Mouse (Mus musculus): ENCODE measurements around the gene Ston1. TPM values are rescaled to one million over a fixed set of nuclear protein-coding genes. Genes with fewer than 3 reads are reported as not detected.

Gene Ston1
- polyA plus RNA-seq, 1 experiment from 2014 or later = 1.8 TPM

- Histone ChIP-seq H3K9me3 (ENCODE audit: control insufficient read depth, low read length) (no peaks in the 10 kb centered on the region), H3K4me1 (ENCODE audit: control insufficient read depth, insufficient read depth, low read length) (0 out of 2 replicates have a peak, but pooled peaks cover 5% of the 10 kb centered on the region), H3K4me3 (ENCODE audit: low read depth, low read length) (peak overlapping the region; percentile 46), H3K27me3 (ENCODE audit: control insufficient read depth, insufficient read depth, low read length) (no peaks in the 10 kb centered on the region), H3K27ac (ENCODE audit: low read depth, low read length) (no peak overlapping the region), H3K4me2 (ENCODE audit: low read depth, low read length) (peak overlapping the region; percentile 90), H3K36me3 (ENCODE audit: control insufficient read depth, insufficient read depth, low read length) (no peaks in the 10 kb centered on the region), H3K9ac (replicated peaks; ENCODE audit: low read depth, low read length) (peak overlapping the region; percentile 48)
- WGBS = 7% methylated on average over 5 of the region's 5 CpGs
- ATAC-seq (ENCODE audit: low read depth) = no peak
Observed at GRCm38 (mm10) chr17:88598056-88598420, 554 bp downstream of the Ston1 start.

GRCm38 (mm10) chr17:88598570-88599368, 1.3 kb downstream of the Ston1 start:
- peak overlapping the region; percentile 90; the same call in 1 of the 2 replicates for H3K4me2 ChIP-seq (ENCODE audit: low read depth, low read length)
- no peaks in the 10 kb centered on the region for H3K9me3 ChIP-seq (ENCODE audit: control insufficient read depth, low read length)
- H3K4me3 ChIP-seq (ENCODE audit: low read depth, low read length) = no peak overlapping the region
- H3K36me3 ChIP-seq (ENCODE audit: control insufficient read depth, insufficient read depth, low read length) = no peaks in the 10 kb centered on the region
- ATAC-seq (ENCODE audit: low read depth) = no peak
- H3K27ac ChIP-seq (ENCODE audit: low read depth, low read length) = 0 out of 2 replicates have a peak overlapping the region, but pooled peaks have one; percentile 4
- peak overlapping the region; percentile 8; the same call in 1 of the 2 replicates for H3K9ac ChIP-seq (replicated peaks; ENCODE audit: low read depth, low read length)
- 11% methylated on average over 14 of the region's 14 CpGs for WGBS
- no peaks in the 10 kb centered on the region for H3K27me3 ChIP-seq (ENCODE audit: control insufficient read depth, insufficient read depth, low read length)
- H3K4me1 ChIP-seq (ENCODE audit: control insufficient read depth, insufficient read depth, low read length) = 0 out of 2 replicates have a peak, but pooled peaks cover 5% of the 10 kb centered on the region

- Histone ChIP-seq H3K27ac (ENCODE audit: low read depth, low read length) (no peak overlapping the region), H3K27me3 (ENCODE audit: control insufficient read depth, insufficient read depth, low read length) (no peaks in the 10 kb centered on the region), H3K4me1 (ENCODE audit: control insufficient read depth, insufficient read depth, low read length) (0 out of 2 replicates have a peak, but pooled peaks cover 5% of the 10 kb centered on the region), H3K9me3 (ENCODE audit: control insufficient read depth, low read length) (no peaks in the 10 kb centered on the region), H3K4me2 (ENCODE audit: low read depth, low read length) (no peak overlapping the region), H3K4me3 (ENCODE audit: low read depth, low read length) (no peak overlapping the region), H3K36me3 (ENCODE audit: control insufficient read depth, insufficient read depth, low read length) (no peaks in the 10 kb centered on the region), H3K9ac (replicated peaks; ENCODE audit: low read depth, low read length) (no peak overlapping the region)
- 88% methylated on average over 8 of the region's 8 CpGs for WGBS
- ATAC-seq (ENCODE audit: low read depth) = no peak
Observed at GRCm38 (mm10) chr17:88600492-88601026, 3.1 kb downstream of the Ston1 start.

- no peak overlapping the region for H3K9ac ChIP-seq (replicated peaks; ENCODE audit: low read depth, low read length)
- no peak overlapping the region for H3K27ac ChIP-seq (ENCODE audit: low read depth, low read length)
- 0 out of 2 replicates have a peak, but pooled peaks cover 2% of the 10 kb centered on the region for H3K4me1 ChIP-seq (ENCODE audit: control insufficient read depth, insufficient read depth, low read length)
- WGBS = 89% methylated on average over 11 of the region's 11 CpGs
- H3K4me2 ChIP-seq (ENCODE audit: low read depth, low read length) = no peak overlapping the region
- H3K4me3 ChIP-seq (ENCODE audit: low read depth, low read length) = no peak overlapping the region
- H3K27me3 ChIP-seq (ENCODE audit: control insufficient read depth, insufficient read depth, low read length) = no peaks in the 10 kb centered on the region
- H3K9me3 ChIP-seq (ENCODE audit: control insufficient read depth, low read length) = no peaks in the 10 kb centered on the region
- no peak for ATAC-seq (ENCODE audit: low read depth)
- no peaks in the 10 kb centered on the region for H3K36me3 ChIP-seq (ENCODE audit: control insufficient read depth, insufficient read depth, low read length)
Observed at GRCm38 (mm10) chr17:88603943-88604342, 6.5 kb downstream of the Ston1 start.

GRCm38 (mm10) chr17:88606056-88606455, 8.6 kb downstream of the Ston1 start:
- Histone ChIP-seq H3K4me1 (ENCODE audit: control insufficient read depth, insufficient read depth, low read length) (no peaks in the 10 kb centered on the region), H3K9me3 (ENCODE audit: control insufficient read depth, low read length) (no peaks in the 10 kb centered on the region), H3K4me3 (ENCODE audit: low read depth, low read length) (no peak overlapping the region), H3K4me2 (ENCODE audit: low read depth, low read length) (no peak overlapping the region), H3K27me3 (ENCODE audit: control insufficient read depth, insufficient read depth, low read length) (no peaks in the 10 kb centered on the region), H3K27ac (ENCODE audit: low read depth, low read length) (no peak overlapping the region), H3K9ac (replicated peaks; ENCODE audit: low read depth, low read length) (no peak overlapping the region), H3K36me3 (ENCODE audit: control insufficient read depth, insufficient read depth, low read length) (no peaks in the 10 kb centered on the region)
- ATAC-seq (ENCODE audit: low read depth) = no peak
- WGBS = 54% methylated on average over 2 of the region's 2 CpGs

GRCm38 (mm10) chr17:88609361-88609760, 11.9 kb downstream of the Ston1 start:
- Histone ChIP-seq H3K9ac (replicated peaks; ENCODE audit: low read depth, low read length) (no peak overlapping the region), H3K4me2 (ENCODE audit: low read depth, low read length) (no peak overlapping the region), H3K4me3 (ENCODE audit: low read depth, low read length) (no peak overlapping the region), H3K36me3 (ENCODE audit: control insufficient read depth, insufficient read depth, low read length) (no peaks in the 10 kb centered on the region), H3K4me1 (ENCODE audit: control insufficient read depth, insufficient read depth, low read length) (no peaks in the 10 kb centered on the region), H3K9me3 (ENCODE audit: control insufficient read depth, low read length) (no peaks in the 10 kb centered on the region), H3K27ac (ENCODE audit: low read depth, low read length) (no peak overlapping the region), H3K27me3 (ENCODE audit: control insufficient read depth, insufficient read depth, low read length) (no peaks in the 10 kb centered on the region)
- 67% methylated on average over 15 of the region's 15 CpGs for WGBS
- ATAC-seq (ENCODE audit: low read depth) = no peak

- Histone ChIP-seq H3K9ac (replicated peaks; ENCODE audit: low read depth, low read length) (no peak overlapping the region), H3K27me3 (ENCODE audit: control insufficient read depth, insufficient read depth, low read length) (no peaks in the 10 kb centered on the region), H3K4me3 (ENCODE audit: low read depth, low read length) (no peak overlapping the region), H3K9me3 (ENCODE audit: control insufficient read depth, low read length) (no peaks in the 10 kb centered on the region), H3K4me2 (ENCODE audit: low read depth, low read length) (no peak overlapping the region), H3K36me3 (ENCODE audit: control insufficient read depth, insufficient read depth, low read length) (no peaks in the 10 kb centered on the region), H3K4me1 (ENCODE audit: control insufficient read depth, insufficient read depth, low read length) (no peaks in the 10 kb centered on the region), H3K27ac (ENCODE audit: low read depth, low read length) (no peak overlapping the region)
- WGBS = 87% methylated on average over 2 of the region's 2 CpGs
- ATAC-seq (ENCODE audit: low read depth) = no peak
Observed at GRCm38 (mm10) chr17:88611057-88611456, 13.6 kb downstream of the Ston1 start.

- Histone ChIP-seq H3K27me3 (ENCODE audit: control insufficient read depth, insufficient read depth, low read length) (no peaks in the 10 kb centered on the region), H3K9ac (replicated peaks; ENCODE audit: low read depth, low read length) (no peak overlapping the region), H3K4me3 (ENCODE audit: low read depth, low read length) (no peak overlapping the region), H3K36me3 (ENCODE audit: control insufficient read depth, insufficient read depth, low read length) (no peaks in the 10 kb centered on the region), H3K9me3 (ENCODE audit: control insufficient read depth, low read length) (no peaks in the 10 kb centered on the region), H3K27ac (ENCODE audit: low read depth, low read length) (no peak overlapping the region), H3K4me2 (ENCODE audit: low read depth, low read length) (no peak overlapping the region), H3K4me1 (ENCODE audit: control insufficient read depth, insufficient read depth, low read length) (no peaks in the 10 kb centered on the region)
- 53% methylated on average over 5 of the region's 6 CpGs for WGBS
- ATAC-seq (ENCODE audit: low read depth) = no peak
Observed at GRCm38 (mm10) chr17:88613172-88613571, 15.7 kb downstream of the Ston1 start.

GRCm38 (mm10) chr17:88613721-88614120, 16.2 kb downstream of the Ston1 start:
- Histone ChIP-seq H3K36me3 (ENCODE audit: control insufficient read depth, insufficient read depth, low read length) (no peaks in the 10 kb centered on the region), H3K27ac (ENCODE audit: low read depth, low read length) (no peak overlapping the region), H3K9me3 (ENCODE audit: control insufficient read depth, low read length) (no peaks in the 10 kb centered on the region), H3K27me3 (ENCODE audit: control insufficient read depth, insufficient read depth, low read length) (no peaks in the 10 kb centered on the region), H3K9ac (replicated peaks; ENCODE audit: low read depth, low read length) (no peak overlapping the region), H3K4me3 (ENCODE audit: low read depth, low read length) (no peak overlapping the region), H3K4me1 (ENCODE audit: control insufficient read depth, insufficient read depth, low read length) (no peaks in the 10 kb centered on the region), H3K4me2 (ENCODE audit: low read depth, low read length) (no peak overlapping the region)
- 92% methylated on average over 3 of the region's 3 CpGs for WGBS
- ATAC-seq (ENCODE audit: low read depth) = no peak

Measured in neural tube, embryonic 14.5 days (tissue).